Comparison of ENCODE assay signal across 24 mouse cellular contexts in the genomic region with DNA sequence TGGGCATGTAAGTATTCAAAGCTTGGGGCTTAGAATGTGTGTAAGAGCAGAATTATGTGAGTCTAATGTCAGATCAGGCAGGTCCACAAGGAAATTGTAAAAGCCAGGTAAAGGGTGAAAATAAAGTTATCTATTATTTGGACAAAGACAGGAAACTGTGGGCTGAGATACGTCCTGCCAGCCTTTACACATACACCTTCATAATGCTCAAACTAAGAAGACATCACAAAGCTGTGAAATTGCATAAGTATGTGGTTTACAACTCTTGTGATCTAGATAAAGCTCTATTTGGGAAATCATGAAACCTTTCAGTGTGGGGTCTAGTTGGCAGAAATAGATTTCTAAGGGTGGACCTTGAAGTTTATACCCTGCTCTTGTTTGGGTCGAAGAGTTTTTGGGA. TPM values are rescaled to one million over a fixed set of nuclear protein-coding genes. Genes with fewer than 3 reads are reported as not detected.
A peak's percentile ranks its signal among the peaks of the same experiment; 100 is the strongest.
DNase-seq lines count a peak whose midpoint lies in the region; ATAC-seq lines count a peak whose summit lies in the region.
"Had no signal": no experiment of that assay in that cellular context is flagged by ENCODE, and none has a peak within 500 bp of the region (broad histone marks: within the 10 kb centered on the region; RNA-seq: fewer than 3 reads in every experiment).

No protein-coding gene starts in this region.

- peak; percentile 10 for DNase-seq in induced T-regulatory cell, adult 2 months (ENCODE audit: low read depth)
- DNase-seq in kidney, postnatal 10 days: no peak
- no peak for DNase-seq in heart, adult 18-20 months
- DNase-seq in cerebellum, postnatal 36 days: no peak
- DNase-seq: adrenal gland, adult 8-10 months; adrenal gland, postnatal 14 days; adrenal gland, postnatal 36 days; cerebellum, adult 11-12 months; cerebellum, adult 2 months; cerebellum, adult 9-10 months; cerebellum, postnatal 10 days; cerebellum, postnatal 25 days; embryo, embryonic 11 days; forebrain, postnatal 0 days had no signal

- no peak overlapping the region for H3K27ac ChIP-seq in forebrain, embryonic 13.5 days
- H3K27ac ChIP-seq: embryonic facial prominence, embryonic 13.5 days; embryonic facial prominence, embryonic 15.5 days; forebrain, embryonic 10.5 days; forebrain, embryonic 12.5 days; forebrain, embryonic 15.5 days had no signal

- 84% methylated on average over 2 of the region's 2 CpGs for WGBS in forebrain, embryonic 13.5 days

- H3K36me3 ChIP-seq in forebrain, embryonic 13.5 days (ENCODE audit: poor library complexity, severe bottlenecking): no peaks in the 10 kb centered on the region
- H3K36me3 ChIP-seq: embryonic facial prominence, embryonic 13.5 days; embryonic facial prominence, embryonic 15.5 days; forebrain, embryonic 10.5 days; forebrain, embryonic 12.5 days; forebrain, embryonic 15.5 days had no signal

- no peak overlapping the region for H3K9ac ChIP-seq in forebrain, embryonic 13.5 days
- H3K9ac ChIP-seq: embryonic facial prominence, embryonic 13.5 days; embryonic facial prominence, embryonic 15.5 days; forebrain, embryonic 12.5 days; forebrain, embryonic 15.5 days; forebrain, postnatal 0 days had no signal

- H3K4me3 ChIP-seq in forebrain, embryonic 13.5 days: no peak overlapping the region
- H3K4me3 ChIP-seq: embryonic facial prominence, embryonic 13.5 days; embryonic facial prominence, embryonic 15.5 days; erythroblast, embryonic 14.5 days; forebrain, embryonic 10.5 days; forebrain, embryonic 12.5 days; forebrain, embryonic 15.5 days had no signal

- H3K27me3 ChIP-seq in forebrain, embryonic 13.5 days: no peaks in the 10 kb centered on the region
- H3K27me3 ChIP-seq: embryonic facial prominence, embryonic 13.5 days; embryonic facial prominence, embryonic 15.5 days; forebrain, embryonic 12.5 days; forebrain, embryonic 15.5 days had no signal

- H3K4me2 ChIP-seq in forebrain, embryonic 13.5 days: no peak overlapping the region
- H3K4me2 ChIP-seq: embryonic facial prominence, embryonic 13.5 days; embryonic facial prominence, embryonic 15.5 days; forebrain, embryonic 12.5 days; forebrain, embryonic 15.5 days had no signal

- peak; percentile 43 for ATAC-seq in CD4-positive, CD25-positive, alpha-beta regulatory T cell, adult 4 months
- peak; percentile 41 for ATAC-seq in megakaryocyte, adult 5-6 weeks (ENCODE audit: poor library complexity, severe bottlenecking)
- ATAC-seq in forebrain, embryonic 13.5 days: no peak
- ATAC-seq: forebrain, embryonic 15.5 days; forebrain, postnatal 0 days had no signal

- H3K4me1 ChIP-seq in forebrain, embryonic 13.5 days: no peaks in the 10 kb centered on the region
- H3K4me1 ChIP-seq: embryonic facial prominence, embryonic 13.5 days; embryonic facial prominence, embryonic 15.5 days; forebrain, embryonic 10.5 days; forebrain, embryonic 12.5 days; forebrain, embryonic 15.5 days had no signal

- no peaks in the 10 kb centered on the region for H3K9me3 ChIP-seq in forebrain, embryonic 13.5 days (replicated peaks)
- H3K9me3 ChIP-seq: embryonic facial prominence, embryonic 13.5 days; embryonic facial prominence, embryonic 15.5 days; forebrain, embryonic 10.5 days; forebrain, embryonic 15.5 days had no signal

RNA-seq across cellular contexts. Expression of a gene that starts 34.1 kb away (rescaled TPM):
- polyA plus RNA-seq in CD4-positive, CD25-positive, alpha-beta regulatory T cell, adult 4 months (2017; shearing (Covaris generic)): 1 to 10 TPM; 3.6 to 5.6 TPM
- total RNA-seq in megakaryocyte, adult 5-6 weeks (2015): 0.67 and 2.7 TPM in 2 replicates
- total RNA-seq in megakaryocyte, adult 5-6 weeks (2017): 0.37 and 0.40 TPM in 2 replicates
- 4.5 and 7.7 TPM in 2 replicates for polyA plus RNA-seq in forebrain, embryonic 13.5 days (2015; fragmentation: Nextera tagmentation; extraction: Ambion mirVana)
- 1 to 10 TPM; 3.2 to 4.8 TPM for total RNA-seq in heart, adult 18-20 months (2021)
- total RNA-seq: MEL had no signal
- polyA plus RNA-seq: erythroblast, embryonic 14.5 days had no signal
